Mouse (Mus musculus): ENCODE results near the gene Tsks. TPM values are rescaled to one million over a fixed set of nuclear protein-coding genes. Genes with fewer than 3 reads are reported as not detected.

The Tsks gene
- total RNA-seq (2023) = not detected

GRCm38 (mm10) chr7:44942904-44943303, at the start of gene Tsks:
Gene Tsks, plus strand, starts transcription at chr7:44943204.

DNA sequence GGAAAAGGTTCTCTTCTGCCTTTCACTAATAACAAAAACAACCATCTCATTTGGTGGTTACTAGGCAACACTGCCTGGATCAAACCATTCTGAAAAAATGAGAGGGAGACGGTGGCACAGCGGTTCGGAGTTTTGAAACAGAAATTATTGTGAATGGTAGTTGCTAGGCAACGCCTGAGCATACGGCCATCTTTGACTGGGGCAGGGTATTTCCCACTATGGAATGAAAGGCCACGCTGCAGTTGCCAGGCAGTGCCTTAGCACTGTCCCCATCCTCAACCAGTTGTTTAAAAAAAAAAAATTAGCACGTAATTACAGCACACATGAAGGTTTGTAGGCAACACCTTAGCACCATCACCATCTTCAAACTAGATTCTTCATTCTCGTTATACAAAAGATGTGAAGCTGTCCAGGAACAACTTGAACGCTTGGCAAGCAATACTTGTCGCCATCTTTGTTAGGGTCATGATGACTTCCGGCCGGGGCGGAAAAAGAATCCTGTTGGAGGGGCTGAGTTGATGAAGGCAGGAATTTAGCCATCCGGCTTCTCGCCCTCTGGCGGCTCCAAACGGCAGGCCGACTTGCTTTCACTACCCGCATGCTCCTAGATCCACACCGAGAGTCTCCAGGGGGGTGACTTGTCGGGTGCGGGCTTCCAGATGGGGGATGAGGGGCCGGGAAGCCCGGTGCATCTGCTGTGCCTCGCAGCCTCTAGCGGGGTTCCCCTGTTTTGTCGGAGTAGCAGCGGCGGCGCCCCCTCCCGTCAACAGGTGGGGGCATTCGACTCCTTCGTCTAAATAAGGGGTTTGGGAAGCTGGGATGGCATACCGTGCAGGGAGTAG, 47.2 kb upstream of the Tsks start, which contains the start of gene Fuz:
Gene Fuz (plus strand): TSS at position 487 of the 842 bp plus-strand sequence.

GRCm38 (mm10) chr7:44929204-44930151, 13.5 kb upstream of the Tsks start, which contains the start of gene Ap2a1:
Gene Ap2a1, minus strand, starts transcription at chr7:44929496.

DNA sequence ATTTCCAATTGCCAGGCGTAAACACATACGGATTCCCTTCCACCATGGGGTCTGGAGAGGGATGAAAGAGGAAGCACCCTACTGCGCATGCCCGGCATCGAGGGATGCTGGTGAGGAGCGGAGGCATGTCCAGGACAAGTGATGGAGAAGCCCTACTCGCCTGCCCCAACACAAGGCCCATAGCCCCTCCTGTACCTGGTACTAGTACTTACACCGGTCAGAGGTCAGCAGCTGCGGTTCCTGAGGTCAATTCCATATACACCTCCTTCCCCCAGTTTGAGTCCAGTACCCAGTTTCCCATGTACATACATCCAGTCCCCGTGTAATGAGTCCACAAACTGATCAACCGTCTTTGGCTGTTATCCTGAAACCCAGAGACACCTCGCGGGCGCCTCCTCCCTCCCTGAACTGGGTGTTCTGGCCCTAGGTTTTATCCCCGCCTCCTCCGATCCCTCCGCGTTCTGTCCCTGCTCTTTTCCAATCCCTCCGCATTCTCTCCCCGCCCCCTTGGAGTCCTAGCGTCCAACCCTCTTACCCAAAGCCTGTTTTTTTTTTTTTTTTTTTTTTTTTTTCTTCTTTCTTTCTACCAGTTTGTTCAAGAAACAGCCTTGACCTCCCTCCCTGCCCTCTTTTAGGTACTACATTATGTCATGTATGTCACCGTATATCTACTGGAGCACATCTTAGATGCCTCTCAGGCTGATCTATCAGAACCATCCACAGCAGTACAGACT, 31.5 kb downstream of the Tsks start, which contains the start of gene Cpt1c:
Gene Cpt1c (minus strand): TSS at position 469 of the 734 bp plus-strand sequence.

GRCm38 (mm10) chr7:44986192-44986878, 43.3 kb downstream of the Tsks start, which contains the start of gene Prmt1:
Gene Prmt1, minus strand, starts transcription at chr7:44986568.

GRCm38 (mm10) chr7:44997231-44997939, 54.4 kb downstream of the Tsks start, which contains the start of gene Irf3:
Gene Irf3, plus strand, starts transcription at chr7:44997648.

GRCm38 (mm10) chr7:44998501-44998955, 55.5 kb downstream of the Tsks start, which contains the start of gene Bcl2l12:
Gene Bcl2l12, minus strand, starts transcription at chr7:44998712.

Other genes with a start within 250 kb of the Tsks start
- gene Izumo2, start 234.5 kb upstream of the Tsks start, total RNA-seq (2023) = not detected
- 10 to 100 TPM; 57.7 to 61.2 TPM for gene Vrk3, start 194.8 kb upstream of the Tsks start, total RNA-seq (2023)
- gene Zfp473, start 192.2 kb upstream of the Tsks start, total RNA-seq (2023) = 1 to 10 TPM in 1 of 2 experiments, under 1 TPM in 1; 0.33 to 1.1 TPM
- gene Nup62, start 127.1 kb upstream of the Tsks start, total RNA-seq (2023) = 10 to 100 TPM; 26.2 to 31.2 TPM
- 10 to 100 TPM; 12.7 to 14.3 TPM for gene Il4i1, start 126.8 kb upstream of the Tsks start, total RNA-seq (2023)
- 1 to 10 TPM; 4.7 to 6.0 TPM for gene Atf5, start 126.5 kb upstream of the Tsks start, total RNA-seq (2023)
- gene Akt1s1, start 94.2 kb upstream of the Tsks start, total RNA-seq (2023) = 10 to 100 TPM; 28.4 to 31.3 TPM
- 10 to 100 TPM; 78.0 to 79.4 TPM for gene Tbc1d17, start 94.1 kb upstream of the Tsks start, total RNA-seq (2023)
- gene Pnkp, start 86.1 kb upstream of the Tsks start, total RNA-seq (2023) = 10 to 100 TPM; 83.9 to 88.5 TPM
- 10 to 100 TPM; 59.0 to 65.1 TPM for gene Ptov1, start 73.4 kb upstream of the Tsks start, total RNA-seq (2023)
- 10 to 100 TPM; 51.0 to 54.3 TPM for gene Med25, start 50.5 kb upstream of the Tsks start, total RNA-seq (2023)
- gene Fuz, start 47.1 kb upstream of the Tsks start, total RNA-seq (2023) = 10 to 100 TPM in 1 of 2 experiments, 1 to 10 TPM in 1; 8.5 to 13.7 TPM
- gene Ap2a1, start 13.7 kb upstream of the Tsks start, total RNA-seq (2023) = 10 to 100 TPM; 65.0 to 66.5 TPM
- 1 to 10 TPM in 1 of 2 experiments, under 1 TPM in 1; 0.63 to 2.0 TPM for gene Cpt1c, start 31.6 kb downstream of the Tsks start, total RNA-seq (2023)
- gene Prmt1, start 43.4 kb downstream of the Tsks start, total RNA-seq (2023) = 10 to 100 TPM; 73.2 to 92.6 TPM
- 100 to 1,000 TPM in 1 of 2 experiments, 10 to 100 TPM in 1; 99.4 to 105 TPM for gene Irf3, start 54.4 kb downstream of the Tsks start, total RNA-seq (2023)
- gene Bcl2l12, start 55.5 kb downstream of the Tsks start, total RNA-seq (2023) = 10 to 100 TPM; 12.7 to 21.1 TPM
- 10 to 100 TPM; 79.7 to 88.3 TPM for gene Scaf1, start 73.2 kb downstream of the Tsks start, total RNA-seq (2023)
- gene Rras, start 74.8 kb downstream of the Tsks start, total RNA-seq (2023) = 100 to 1,000 TPM; 157 to 168 TPM
- 10 to 100 TPM; 36.6 to 38.5 TPM for gene Prr12, start 109.7 kb downstream of the Tsks start, total RNA-seq (2023)
- 10 to 100 TPM; 43.8 to 49.1 TPM for gene Nosip, start 119.2 kb downstream of the Tsks start, total RNA-seq (2023)
- 10 to 100 TPM; 14.4 to 16.2 TPM for gene Prrg2, start 119.5 kb downstream of the Tsks start, total RNA-seq (2023)
- 1 to 10 TPM; 3.8 to 4.9 TPM for gene Rcn3, start 149.0 kb downstream of the Tsks start, total RNA-seq (2023)
- 100 to 1,000 TPM; 134 to 157 TPM for gene Fcgrt, start 160.6 kb downstream of the Tsks start, total RNA-seq (2023)
- gene Rps11, start 181.2 kb downstream of the Tsks start, total RNA-seq (2023) = 1,000 to 10,000 TPM; 2,292 to 2,480 TPM
- 1,000 to 10,000 TPM; 1,720 to 2,206 TPM for gene Rpl13a, start 185.6 kb downstream of the Tsks start, total RNA-seq (2023)
- gene Gm45713, start 193.0 kb downstream of the Tsks start, total RNA-seq (2023) = not detected
- 10 to 100 TPM; 38.8 to 44.7 TPM for gene Flt3l, start 193.2 kb downstream of the Tsks start, total RNA-seq (2023)
- gene Pih1d1, start 211.1 kb downstream of the Tsks start, total RNA-seq (2023) = 10 to 100 TPM; 40.7 to 42.0 TPM
- gene Aldh16a1, start 211.4 kb downstream of the Tsks start, total RNA-seq (2023) = 100 to 1,000 TPM; 133 to 144 TPM
- gene Slc17a7, start 220.7 kb downstream of the Tsks start, total RNA-seq (2023) = not detected
- gene Gfy, start 236.4 kb downstream of the Tsks start, total RNA-seq (2023) = not detected
- not detected for gene Pth2, start 237.8 kb downstream of the Tsks start, total RNA-seq (2023)